Comparison of ENCODE assay signal across 23 mouse cellular contexts in the genomic region with DNA sequence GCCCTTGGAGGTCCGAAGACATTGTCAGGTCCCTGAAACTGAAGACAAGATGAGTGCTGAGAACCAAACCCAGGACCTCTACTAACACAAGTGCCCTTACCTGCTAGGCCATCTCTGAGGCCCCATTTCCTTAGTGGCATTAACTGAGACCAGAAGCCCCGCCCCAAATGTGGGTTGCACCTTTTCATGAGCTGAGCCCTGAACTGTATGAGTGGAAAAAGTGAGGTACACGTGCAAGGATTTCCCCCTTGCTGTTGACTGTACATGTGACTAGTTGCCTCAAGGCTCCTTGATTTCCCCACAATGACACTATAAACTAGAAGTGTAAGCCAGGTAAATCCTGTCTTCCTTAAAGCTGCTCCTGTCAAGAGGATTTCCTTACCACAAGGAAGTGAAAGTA. TPM values are rescaled to one million over a fixed set of nuclear protein-coding genes. Genes with fewer than 3 reads are reported as not detected.
DNase-seq lines count a peak whose midpoint lies in the region; ATAC-seq lines count a peak whose summit lies in the region.
"Had no signal": no experiment of that assay in that cellular context is flagged by ENCODE, and none has a peak within 500 bp of the region (broad histone marks: within the 10 kb centered on the region; RNA-seq: fewer than 3 reads in every experiment).

No protein-coding gene starts in this region.

- ATAC-seq in granulocyte monocyte progenitor cell, adult 5-6 weeks (replicated peaks; ENCODE audit: poor library complexity, severe bottlenecking), result 0 out of 2 replicates have a peak, but pooled peaks have one; percentile 2
- no peak for ATAC-seq in hindbrain, embryonic 16.5 days
- ATAC-seq: forebrain, postnatal 0 days; intestine, embryonic 15.5 days; lung, postnatal 0 days had no signal

- 84% methylated on average over 3 of the region's 3 CpGs for WGBS in hindbrain, embryonic 16.5 days

- no peaks in the 10 kb centered on the region for H3K27me3 ChIP-seq in splenic B cell, adult 2 months (ENCODE audit: control insufficient read depth, insufficient read depth, low read length, poor library complexity, severe bottlenecking)
- no peaks in the 10 kb centered on the region for H3K27me3 ChIP-seq in hindbrain, embryonic 16.5 days (replicated peaks; ENCODE audit: control insufficient read depth, insufficient read depth, low read length)
- H3K27me3 ChIP-seq: embryonic facial prominence, embryonic 13.5 days; hindbrain, embryonic 12.5 days; intestine, embryonic 15.5 days; kidney, embryonic 15.5 days; limb, embryonic 15.5 days; midbrain, embryonic 12.5 days; neural tube, embryonic 15.5 days had no signal

- H3K36me3 ChIP-seq in splenic B cell, adult 2 months (ENCODE audit: control insufficient read depth, insufficient read depth, low read length, poor library complexity, severe bottlenecking), result no peaks in the 10 kb centered on the region
- no peaks in the 10 kb centered on the region for H3K36me3 ChIP-seq in hindbrain, embryonic 16.5 days (ENCODE audit: control insufficient read depth, insufficient read depth, low read length)
- H3K36me3 ChIP-seq: embryonic facial prominence, embryonic 13.5 days; hindbrain, embryonic 12.5 days; intestine, embryonic 15.5 days; kidney, embryonic 15.5 days; limb, embryonic 15.5 days; midbrain, embryonic 12.5 days; neural tube, embryonic 15.5 days had no signal

- H3K9me3 ChIP-seq in hindbrain, embryonic 16.5 days (ENCODE audit: control insufficient read depth, low read length), result no peaks in the 10 kb centered on the region
- H3K9me3 ChIP-seq: hindbrain, embryonic 12.5 days; intestine, embryonic 15.5 days; kidney, embryonic 15.5 days; limb, embryonic 15.5 days; midbrain, embryonic 12.5 days; neural tube, embryonic 15.5 days had no signal

- no peak overlapping the region for H3K9ac ChIP-seq in hindbrain, embryonic 16.5 days (ENCODE audit: low read depth, low read length)
- H3K9ac ChIP-seq: embryonic facial prominence, embryonic 13.5 days; forebrain, postnatal 0 days; hindbrain, embryonic 12.5 days; intestine, embryonic 15.5 days; kidney, embryonic 15.5 days; limb, embryonic 15.5 days; midbrain, embryonic 12.5 days; neural tube, embryonic 15.5 days had no signal

- H3K4me2 ChIP-seq in hindbrain, embryonic 16.5 days (ENCODE audit: low read length), result no peak overlapping the region
- H3K4me2 ChIP-seq: embryonic facial prominence, embryonic 13.5 days; heart, embryonic 11.5 days; hindbrain, embryonic 12.5 days; intestine, embryonic 15.5 days; kidney, embryonic 15.5 days; limb, embryonic 15.5 days; midbrain, embryonic 12.5 days; neural tube, embryonic 15.5 days had no signal

- peak; percentile 90 for DNase-seq in CD4-positive, CD25-positive, alpha-beta regulatory T cell, adult 2 months (ENCODE audit: low read depth, low spot score)
- DNase-seq in splenic B cell, adult 2 months (ENCODE audit: low read depth, low spot score), result peak; percentile 77
- DNase-seq in thymus, postnatal 4 days, result peak; percentile 69
- DNase-seq in kidney, postnatal 36 days, result no peak
- DNase-seq in gastrocnemius, adult 18-20 months (ENCODE audit: low spot score), result no peak
- DNase-seq: adrenal gland, postnatal 10 days; cerebellum, postnatal 10 days; forebrain, postnatal 0 days; gastrocnemius, adult 2 months; heart, postnatal 14 days; layer of hippocampus, postnatal 36 days had no signal

- H3K4me1 ChIP-seq in hindbrain, embryonic 16.5 days (ENCODE audit: control insufficient read depth, insufficient read depth, low read depth, low read length), result no peaks in the 10 kb centered on the region
- H3K4me1 ChIP-seq: intestine, embryonic 15.5 days; kidney, embryonic 15.5 days; limb, embryonic 15.5 days; midbrain, embryonic 12.5 days; neural tube, embryonic 15.5 days had no signal

- no peak overlapping the region for H3K27ac ChIP-seq in hindbrain, embryonic 16.5 days (ENCODE audit: low read depth, low read length)
- H3K27ac ChIP-seq: embryonic facial prominence, embryonic 13.5 days; gastrocnemius, adult 2 months; hindbrain, embryonic 12.5 days; intestine, embryonic 15.5 days; kidney, embryonic 15.5 days; limb, embryonic 15.5 days; midbrain, embryonic 12.5 days; neural tube, embryonic 15.5 days; stomach, postnatal 0 days had no signal

- H3K4me3 ChIP-seq in hindbrain, embryonic 16.5 days (ENCODE audit: low read length), result no peak overlapping the region
- H3K4me3 ChIP-seq: embryonic facial prominence, embryonic 13.5 days; gastrocnemius, adult 2 months; hindbrain, embryonic 12.5 days; intestine, embryonic 15.5 days; kidney, embryonic 15.5 days; limb, embryonic 15.5 days; midbrain, embryonic 12.5 days; neural tube, embryonic 15.5 days had no signal

RNA-seq across cellular contexts. Expression of a gene that starts 30.7 kb away (rescaled TPM):
- total RNA-seq in granulocyte monocyte progenitor cell, adult 5-6 weeks (2014; fragmentation: Nextera tagmentation), result 14.0 and 18.4 TPM in 2 replicates
- total RNA-seq in granulocyte monocyte progenitor cell, adult 5-6 weeks (2017), result 19.1 and 21.8 TPM in 2 replicates
- total RNA-seq in gastrocnemius, adult 18-20 months (2021), result 10 to 100 TPM; 21.5 to 24.3 TPM
- 17.7 and 27.1 TPM in 2 replicates for polyA plus RNA-seq in hindbrain, embryonic 16.5 days (2015; fragmentation: Nextera tagmentation; extraction: Ambion mirVana)

Comparison
In these comparisons a context has a peak if more than half of its experiments do, and no peak if none do; other contexts are left out.
1. DNase-seq: peak in CD4-positive, CD25-positive, alpha-beta regulatory T cell, adult 2 months (single experiment), splenic B cell, adult 2 months (single experiment) and thymus, postnatal 4 days (single experiment); none in kidney, postnatal 36 days (0 of 2) and gastrocnemius, adult 18-20 months (single experiment).